Mouse (Mus musculus): ENCODE measurements around the gene Pla1a.

Gene Pla1a

GRCm38 (mm10) chr16:38368336-38368735 is 64.6 kb downstream of the Pla1a start:
- DNase-seq (ENCODE audit: low spot score): peak; percentile 73

DNA sequence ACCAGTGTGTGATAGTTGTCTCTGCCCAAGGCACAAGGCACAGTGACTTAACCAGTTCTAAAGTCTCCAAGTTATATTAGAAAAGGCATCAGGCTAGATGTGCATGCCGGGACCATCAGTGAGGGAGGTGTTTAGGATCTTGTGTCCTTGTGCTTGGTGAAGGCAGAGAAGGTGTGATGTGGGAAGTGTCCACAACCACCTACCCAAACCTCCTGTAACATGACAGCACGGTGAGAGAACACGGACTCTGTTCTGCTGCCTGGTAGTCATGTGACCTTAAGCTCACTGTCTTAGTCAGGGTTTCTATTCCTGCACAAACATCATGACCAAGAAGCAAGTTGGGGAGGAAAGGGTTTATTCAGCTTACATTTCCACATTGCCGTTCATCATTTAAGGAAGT is 66.7 kb downstream of the Pla1a start:
- DNase-seq (ENCODE audit: low spot score): no peak

- DNase-seq (ENCODE audit: low spot score): no peak
Observed at GRCm38 (mm10) chr16:38365390-38365789, 67.6 kb downstream of the Pla1a start.

GRCm38 (mm10) chr16:38363657-38364056 is 69.3 kb downstream of the Pla1a start:
- no peak for DNase-seq (ENCODE audit: low spot score)

- no peak for DNase-seq (ENCODE audit: low spot score)
Observed at GRCm38 (mm10) chr16:38363256-38363595, 69.7 kb downstream of the Pla1a start.

DNA sequence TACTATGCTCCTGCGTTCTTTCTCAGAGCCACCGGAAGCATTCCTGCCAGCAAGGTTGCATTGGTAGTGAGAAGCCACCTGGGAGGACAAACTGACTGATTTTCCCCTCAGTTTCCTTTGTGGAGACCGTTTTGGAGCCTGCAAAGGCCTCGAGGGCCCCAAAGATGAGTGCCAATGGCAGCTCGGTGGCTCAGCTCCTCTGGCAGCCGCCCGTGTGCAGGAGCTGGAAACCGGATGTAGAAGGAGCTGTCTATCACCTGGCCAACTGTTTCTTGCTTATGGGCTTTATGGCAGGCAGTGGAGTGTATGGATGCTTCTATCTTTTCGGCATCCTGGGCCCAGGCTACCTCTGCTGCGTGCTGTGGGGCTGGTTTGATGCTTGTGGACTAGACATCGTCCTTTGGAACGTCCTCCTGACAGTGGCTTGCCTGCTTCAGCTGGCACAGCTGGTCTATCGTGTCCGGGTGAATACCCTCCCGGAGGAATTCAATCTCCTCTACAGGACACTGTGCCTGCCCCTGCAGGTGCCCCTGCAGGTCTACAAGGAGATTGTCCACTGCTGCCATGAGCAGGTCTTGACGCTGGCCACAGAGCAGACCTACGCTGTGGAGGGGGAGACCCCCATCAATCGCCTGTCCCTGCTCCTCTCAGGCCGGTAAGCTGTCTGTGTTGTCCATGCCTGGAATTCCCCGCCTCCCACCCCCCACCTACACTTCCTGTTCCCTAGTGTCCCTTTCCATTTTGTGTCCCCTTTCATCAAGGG is 70.3 kb downstream of the Pla1a start:
- no peak for DNase-seq (ENCODE audit: low spot score)

- DNase-seq (ENCODE audit: low spot score): no peak
Observed at GRCm38 (mm10) chr16:38361933-38362332, 71.0 kb downstream of the Pla1a start, which contains the start of gene Popdc2. Gene Popdc2, plus strand, starts transcription at chr16:38362209.

DNA sequence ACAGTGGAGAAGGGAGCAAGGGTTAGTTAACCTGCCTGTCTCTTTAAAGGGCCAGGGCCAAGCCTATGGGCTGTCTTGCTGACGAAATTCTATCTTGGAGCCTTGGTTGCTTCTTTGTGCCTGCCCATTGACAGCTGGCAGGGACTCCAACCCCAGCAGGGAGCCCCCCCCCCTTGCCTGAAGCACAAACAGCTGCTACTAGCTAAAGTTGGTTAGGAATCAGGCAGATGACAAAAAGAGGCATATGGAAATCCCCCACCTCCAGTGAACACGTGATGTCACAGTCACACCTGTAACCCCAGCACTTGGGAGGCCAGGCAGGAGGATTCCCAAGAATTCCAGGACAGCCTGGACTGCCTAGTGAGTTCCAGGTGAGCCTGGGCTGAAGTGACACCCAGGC is 72.6 kb downstream of the Pla1a start:
- no peak for DNase-seq (ENCODE audit: low spot score)

- DNase-seq (ENCODE audit: low spot score): no peak
Observed at GRCm38 (mm10) chr16:38359857-38360256, 73.1 kb downstream of the Pla1a start.

GRCm38 (mm10) chr16:38359241-38359640 is 73.7 kb downstream of the Pla1a start:
- DNase-seq (ENCODE audit: low spot score): no peak

- no peak for DNase-seq (ENCODE audit: low spot score)
Observed at GRCm38 (mm10) chr16:38358256-38358812, 74.6 kb downstream of the Pla1a start.

GRCm38 (mm10) chr16:38354185-38354913 is 78.6 kb downstream of the Pla1a start:
- no peak for DNase-seq (ENCODE audit: low spot score)

- DNase-seq (ENCODE audit: low spot score): no peak
Observed at GRCm38 (mm10) chr16:38353642-38354041, 79.3 kb downstream of the Pla1a start.

DNA sequence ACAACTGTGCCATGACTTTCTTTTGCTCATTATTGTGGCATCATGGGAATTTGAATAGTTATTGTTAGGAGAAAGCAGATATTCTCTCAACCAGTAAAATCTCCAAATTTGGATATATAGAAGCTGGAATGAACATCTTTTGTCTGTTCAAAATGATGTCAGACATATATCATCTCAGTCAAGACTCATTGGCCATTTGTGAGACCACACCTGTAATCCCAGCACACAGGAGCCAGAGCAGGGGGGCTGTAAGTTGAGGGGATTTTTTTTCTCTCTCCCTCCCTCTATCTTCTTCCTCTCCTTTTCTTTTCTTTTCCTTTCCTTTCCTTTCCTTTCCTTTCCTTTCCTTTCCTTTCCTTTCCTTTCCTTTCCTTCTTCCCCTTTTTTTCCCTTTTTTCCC is 80.1 kb downstream of the Pla1a start:
- DNase-seq (ENCODE audit: low spot score): no peak

DNA sequence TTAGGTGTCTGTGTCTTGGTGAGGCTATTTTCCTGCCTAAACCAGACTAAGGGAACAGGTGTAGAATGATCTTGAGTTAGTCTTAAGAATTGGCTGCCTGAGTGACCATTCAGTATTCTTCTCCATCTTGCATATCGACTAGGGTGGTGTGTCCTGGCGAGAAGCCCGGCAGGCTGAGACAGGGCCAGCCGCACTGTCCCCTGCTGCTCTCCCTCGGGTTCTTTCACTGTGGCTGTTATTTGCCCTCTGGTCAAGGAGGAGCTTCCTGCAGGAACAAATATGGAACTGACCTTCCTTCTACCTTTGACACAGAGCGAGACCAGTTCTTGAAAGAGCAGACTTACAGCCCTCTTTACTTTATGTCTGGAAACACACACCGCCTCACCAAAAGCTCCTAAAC is 80.9 kb downstream of the Pla1a start:
- no peak for DNase-seq (ENCODE audit: low spot score)

DNA sequence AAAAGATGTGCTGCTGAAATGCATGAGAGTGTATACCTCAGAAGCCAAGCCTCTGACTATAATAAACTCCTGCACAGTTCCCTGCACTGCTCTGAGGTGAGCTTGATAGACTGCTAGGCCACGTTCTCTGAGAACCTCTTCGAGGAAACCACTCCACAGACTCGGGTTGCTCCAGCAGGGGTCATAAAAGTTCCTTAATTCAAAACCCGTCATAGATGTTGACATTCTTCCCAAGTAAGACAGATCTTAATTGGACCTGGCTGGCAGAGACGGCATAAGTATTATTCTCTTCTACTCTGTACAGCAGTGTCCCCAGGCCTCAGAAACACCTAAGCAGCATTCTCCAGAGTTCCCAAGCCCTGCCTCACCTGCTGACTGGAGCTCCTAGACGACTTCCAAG is 82.0 kb downstream of the Pla1a start:
- DNase-seq (ENCODE audit: low spot score): no peak

GRCm38 (mm10) chr16:38350361-38350855 is 82.5 kb downstream of the Pla1a start:
- no peak for DNase-seq (ENCODE audit: low spot score)

DNA sequence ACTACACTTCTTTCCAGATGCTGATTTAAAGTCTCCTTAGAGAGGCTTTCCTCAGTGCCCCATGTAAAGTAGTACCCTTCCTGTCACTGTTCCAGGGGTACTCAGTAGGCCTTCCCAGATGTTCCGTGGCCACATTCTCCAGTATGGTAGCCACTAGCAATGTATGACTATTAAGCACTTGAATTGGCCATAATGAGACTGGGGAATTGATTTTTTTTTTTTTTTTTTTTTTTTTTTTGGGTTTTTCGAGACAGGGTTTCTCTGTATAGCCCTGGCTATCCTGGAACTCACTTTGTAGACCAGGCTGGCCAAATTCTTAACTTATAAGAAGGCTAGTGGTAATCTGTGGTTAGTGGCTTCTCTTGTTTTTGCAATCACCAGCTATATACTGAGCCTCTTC is 83.1 kb downstream of the Pla1a start:
- no peak for DNase-seq (ENCODE audit: low spot score)

GRCm38 (mm10) chr16:38348217-38348761 is 84.7 kb downstream of the Pla1a start:
- DNase-seq (ENCODE audit: low spot score): no peak

DNA sequence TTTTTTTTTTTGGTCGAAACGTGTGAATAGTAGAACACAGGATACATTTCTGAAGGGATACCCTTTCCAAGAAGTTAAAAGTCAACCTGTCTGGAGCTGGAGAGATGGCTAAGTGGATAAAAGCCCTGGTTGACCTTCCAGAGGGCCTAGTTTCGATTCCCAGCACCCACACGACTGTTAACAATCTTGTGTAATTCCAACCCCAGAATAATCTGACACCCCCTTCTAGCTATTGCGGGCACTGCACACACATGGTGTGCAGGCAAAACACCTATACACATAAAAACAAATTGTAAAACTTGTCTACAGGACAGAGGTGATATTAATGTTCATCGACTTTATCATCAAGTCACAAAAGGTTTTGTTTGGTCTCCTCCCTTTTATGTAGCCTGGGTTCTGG is 85.4 kb downstream of the Pla1a start:
- no peak for DNase-seq (ENCODE audit: low spot score)

DNA sequence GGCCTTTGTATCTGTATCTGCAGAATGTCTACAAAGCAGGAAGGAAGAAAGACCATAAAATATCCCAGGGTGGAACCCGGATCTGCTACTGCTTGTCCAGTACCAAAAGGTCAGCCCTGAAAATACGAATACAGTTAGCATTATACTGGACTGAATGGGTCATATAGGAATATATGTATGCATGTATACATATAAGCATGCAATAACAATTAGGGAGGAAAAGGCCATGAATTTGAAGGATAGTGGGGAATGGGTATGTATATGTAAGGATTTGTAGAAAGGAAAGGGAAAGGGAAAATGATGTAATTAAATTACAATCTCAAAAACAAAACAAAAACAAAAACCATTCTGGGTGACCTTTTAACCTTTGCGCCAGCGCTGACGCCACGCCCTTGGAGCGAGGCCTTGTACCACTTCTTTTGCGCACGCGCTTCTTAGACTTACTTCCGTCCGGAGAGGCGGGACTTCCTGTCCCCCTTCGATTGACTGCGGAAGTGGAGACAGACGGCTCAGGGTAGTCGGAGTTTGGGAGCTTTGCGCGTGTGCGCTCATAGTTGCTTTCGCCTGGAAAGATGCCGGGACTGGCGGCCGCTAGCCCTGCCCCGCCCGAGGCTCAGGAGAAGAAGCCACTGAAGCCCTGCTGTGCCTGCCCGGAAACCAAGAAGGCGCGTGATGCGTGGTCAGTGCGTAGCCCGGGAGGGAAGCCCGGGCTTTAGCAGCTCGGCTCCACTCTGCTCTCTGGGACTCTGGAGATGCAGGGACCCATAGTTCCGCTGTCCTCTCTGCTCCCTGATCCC is 86.2 kb downstream of the Pla1a start, which contains the start of the genes Cox17 and Gm21987:
Gene Cox17 (plus strand): TSS at position 463 of the 797 bp plus-strand sequence.
Gene Gm21987 (plus strand): TSS at position 512 of the 797 bp plus-strand sequence.
- peak; percentile 94 for DNase-seq (ENCODE audit: low spot score)

Measured in left cerebral cortex, adult 11 months (tissue).